Mouse (Mus musculus): ENCODE measurements around the gene Pou4f1.

DNA sequence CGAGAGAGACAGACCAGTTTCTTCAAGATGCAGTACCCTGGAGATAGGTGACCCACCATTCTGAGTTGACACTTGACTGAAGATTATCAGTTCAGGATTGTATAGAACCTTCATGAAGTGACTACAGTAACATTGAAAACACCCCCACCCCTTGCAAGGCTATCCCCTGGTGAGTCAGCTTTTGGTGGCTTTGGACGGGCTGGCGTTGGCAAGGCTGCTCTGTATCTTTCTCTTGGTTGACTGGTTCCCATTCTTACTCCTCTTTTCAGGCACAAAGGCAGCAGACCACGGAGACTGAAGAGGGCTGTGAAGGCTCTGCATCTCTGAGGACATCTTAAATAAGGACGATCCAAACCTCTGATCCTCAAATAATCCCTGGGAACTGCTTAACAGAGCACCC is 10.8 kb upstream of the Pou4f1 start:
- TF ChIP-seq CTCF (IDR thresholded peaks at IDR 0.05; ENCODE audit: control insufficient read depth, insufficient read depth, insufficient replicate concordance, low read depth, low read length) (no peak), POLR2A (IDR thresholded peaks at IDR 0.05; ENCODE audit: control insufficient read depth, low read depth, low read length) (no peak)
